Mouse (Mus musculus): ENCODE data around the gene Ppp2r1b.

The Ppp2r1b gene

DNA sequence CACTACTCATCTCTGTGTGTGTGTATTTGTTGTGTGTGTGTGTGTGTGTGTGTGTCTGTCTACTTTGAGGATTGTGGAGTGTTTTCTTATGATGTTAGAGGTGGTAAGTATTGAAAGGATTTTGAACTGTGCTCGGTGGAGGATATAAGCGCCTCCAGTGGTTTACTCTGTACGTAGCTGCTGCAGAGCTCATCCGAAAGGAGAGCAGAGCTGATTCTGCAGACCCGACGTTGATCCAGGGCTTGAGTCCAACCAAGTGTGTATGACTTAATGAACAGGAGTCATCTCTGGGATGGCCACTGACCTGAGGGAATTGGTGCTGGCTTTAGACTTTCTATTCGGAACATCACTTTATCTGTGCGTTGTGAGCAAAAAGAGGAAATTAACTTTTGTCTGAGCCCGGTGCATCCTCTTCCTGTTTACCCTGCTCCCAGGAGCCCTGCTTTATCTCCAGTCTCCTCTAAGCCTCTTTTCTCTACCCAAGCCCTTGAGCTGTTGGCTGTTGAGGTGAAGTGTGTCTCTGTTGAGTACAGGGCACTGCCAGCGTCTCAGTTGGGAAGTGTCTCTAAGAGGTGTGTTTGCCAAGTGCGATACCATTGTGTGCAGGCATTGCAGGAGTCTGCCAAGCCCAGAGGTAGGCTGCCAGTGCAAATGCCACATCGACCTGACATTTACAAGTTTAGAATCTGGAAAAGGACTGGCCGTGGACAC, 3.9 kb upstream of the Ppp2r1b start:
- DNase-seq: peak; percentile 39

DNA sequence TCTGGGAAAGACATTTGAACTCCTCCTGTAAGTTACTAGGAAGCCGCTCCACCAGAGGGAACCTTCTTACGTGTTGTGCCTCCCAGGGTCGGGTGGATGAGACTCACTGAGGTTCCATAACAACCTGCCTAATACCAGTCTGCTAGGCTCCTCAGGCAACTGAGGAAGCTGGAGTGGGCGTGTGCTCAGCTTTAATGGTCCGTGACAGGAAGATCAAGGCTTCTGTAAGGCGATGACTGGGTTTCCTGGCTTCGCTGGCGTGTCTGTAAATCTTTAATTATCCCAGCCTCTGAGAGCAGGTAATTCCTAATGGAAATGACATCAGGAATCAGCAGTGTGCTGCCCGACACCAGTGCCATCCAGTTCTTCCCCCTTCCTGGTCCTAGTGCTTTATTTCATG, 446 bp downstream of the Ppp2r1b start:
- no peak for DNase-seq

DNA sequence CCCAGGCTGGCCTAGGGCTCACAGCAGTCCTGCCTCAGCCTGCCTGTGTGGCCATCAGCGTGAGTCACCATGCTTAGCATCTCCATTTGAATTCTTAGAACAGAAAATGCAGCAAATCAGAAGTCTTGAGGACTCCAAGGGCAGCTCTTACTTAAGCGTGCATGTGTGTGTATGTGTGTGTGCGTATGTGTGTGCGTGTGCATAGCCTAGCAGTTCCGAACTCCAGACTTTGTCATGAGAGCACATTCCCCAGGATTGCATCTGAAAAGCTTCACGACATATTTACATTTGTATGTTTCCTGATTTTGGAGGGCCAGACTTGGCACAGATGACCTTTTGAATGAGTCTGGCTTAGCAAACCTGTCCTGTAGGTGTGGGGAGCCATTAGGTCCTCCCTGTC, 2.0 kb downstream of the Ppp2r1b start:
- DNase-seq: no peak

DNA sequence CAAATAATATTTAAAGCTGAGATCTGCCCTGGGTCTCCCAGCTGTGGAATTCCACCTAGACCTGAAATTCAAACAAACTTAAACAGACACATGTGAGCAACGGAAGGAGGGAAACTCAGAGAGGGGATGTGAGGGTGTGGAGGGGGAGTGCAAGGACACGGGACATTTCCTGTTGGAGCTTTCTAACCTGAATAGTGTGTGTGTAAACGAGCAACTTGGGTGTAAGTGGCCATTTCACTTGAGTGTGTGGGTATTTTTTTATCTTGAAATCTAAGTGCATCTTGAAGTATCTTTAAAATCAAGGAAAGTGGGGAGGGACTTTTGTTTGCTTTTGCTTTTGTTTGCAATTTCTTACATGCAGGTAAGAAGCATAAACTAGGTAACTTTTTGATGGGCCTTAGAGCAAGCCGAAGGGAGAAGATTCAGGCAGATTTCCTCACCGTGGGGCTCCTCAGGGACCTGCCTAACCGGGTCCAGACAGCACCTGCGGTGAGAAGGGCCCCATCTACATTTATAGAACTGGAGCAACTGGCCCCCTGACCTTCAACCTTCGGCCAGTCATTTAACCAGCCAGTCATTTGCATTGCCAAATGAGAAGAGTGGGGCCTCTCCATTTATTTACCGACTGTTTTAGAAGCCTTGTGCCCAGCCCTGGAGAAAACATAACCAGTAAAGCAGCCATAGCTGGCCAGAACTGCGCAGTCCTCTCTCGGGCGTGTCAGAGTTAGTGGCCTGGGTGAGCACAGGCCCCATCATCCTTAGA, 2.7 kb downstream of the Ppp2r1b start:
- no peak for DNase-seq

DNA sequence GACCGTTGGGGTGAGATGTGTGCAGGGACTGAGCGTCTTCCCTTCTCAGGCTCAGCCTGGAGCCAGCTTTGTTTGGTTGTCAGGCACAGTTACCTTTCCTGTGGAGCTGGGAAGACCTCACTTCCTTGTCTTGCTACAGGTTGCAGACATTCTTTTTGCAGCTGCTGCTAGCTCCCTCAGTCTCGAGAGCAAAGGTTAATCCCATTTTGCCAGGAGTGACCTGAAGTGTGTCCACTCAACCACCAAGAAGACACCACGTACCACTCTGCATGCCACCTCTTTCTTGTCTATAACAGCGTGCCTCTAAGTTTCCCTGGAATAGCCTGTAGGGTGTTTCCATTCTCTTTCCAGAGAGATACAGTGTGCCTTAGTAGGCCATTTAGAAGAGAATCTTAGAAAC, 3.7 kb downstream of the Ppp2r1b start:
- DNase-seq: no peak

DNA sequence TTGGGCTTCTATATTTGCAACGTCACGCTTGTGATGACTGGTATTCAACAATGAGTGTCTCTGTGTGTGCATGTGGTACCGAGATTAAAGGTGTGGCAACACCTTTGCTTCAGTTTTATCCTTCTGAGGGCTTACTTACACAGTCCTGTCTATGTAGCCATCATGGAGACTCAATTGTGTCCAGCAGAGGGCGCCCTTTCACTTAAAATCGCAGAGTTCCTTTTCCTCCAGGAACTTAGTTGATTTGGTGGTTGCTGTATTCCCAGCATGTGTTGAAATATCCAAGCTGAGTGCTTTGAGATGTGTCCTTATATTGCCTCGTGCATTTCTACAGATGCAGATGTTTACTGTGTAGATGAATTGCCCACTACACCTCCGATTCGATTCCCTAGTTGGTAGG, 4.1 kb downstream of the Ppp2r1b start:
- DNase-seq: peak; percentile 92

DNA sequence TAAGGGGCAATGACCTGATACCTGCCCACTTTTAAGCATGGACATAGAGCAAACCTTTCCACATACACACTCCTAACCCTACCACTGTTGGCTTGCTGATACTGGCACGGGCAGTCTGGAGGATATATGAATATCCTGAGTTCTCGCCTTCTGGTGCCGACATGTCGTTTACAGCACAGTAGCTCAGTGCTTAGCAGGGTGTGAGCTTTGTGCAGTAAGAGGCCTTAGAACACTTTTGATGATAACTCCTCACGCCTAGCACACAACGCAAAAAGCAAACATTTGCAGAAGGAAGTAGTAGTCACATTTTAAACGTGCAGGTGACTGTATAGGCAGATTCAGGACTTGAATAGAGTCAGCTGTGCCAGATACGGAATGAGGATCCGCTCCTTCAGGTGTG, 4.7 kb downstream of the Ppp2r1b start:
- DNase-seq: no peak

DNA sequence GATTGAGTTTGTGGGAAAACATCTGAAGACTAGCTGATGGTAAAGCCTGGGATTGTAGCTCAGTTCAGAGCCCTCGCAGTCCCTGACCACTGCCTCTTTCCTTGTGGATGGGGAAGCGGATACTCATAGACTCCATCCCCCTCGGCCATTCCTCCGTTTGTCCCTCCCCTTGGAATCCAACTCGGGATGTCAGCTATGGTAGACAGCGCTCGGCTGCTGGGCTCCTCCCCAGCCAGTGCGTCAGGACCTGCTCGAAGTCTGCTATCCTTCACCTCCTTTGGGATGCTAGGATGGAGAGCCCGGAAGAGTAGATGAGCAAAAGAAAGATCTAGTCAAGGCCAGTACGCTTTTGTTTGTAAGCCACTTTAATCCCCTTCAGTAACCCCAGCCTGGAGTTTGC, 5.2 kb downstream of the Ppp2r1b start:
- DNase-seq: no peak

DNA sequence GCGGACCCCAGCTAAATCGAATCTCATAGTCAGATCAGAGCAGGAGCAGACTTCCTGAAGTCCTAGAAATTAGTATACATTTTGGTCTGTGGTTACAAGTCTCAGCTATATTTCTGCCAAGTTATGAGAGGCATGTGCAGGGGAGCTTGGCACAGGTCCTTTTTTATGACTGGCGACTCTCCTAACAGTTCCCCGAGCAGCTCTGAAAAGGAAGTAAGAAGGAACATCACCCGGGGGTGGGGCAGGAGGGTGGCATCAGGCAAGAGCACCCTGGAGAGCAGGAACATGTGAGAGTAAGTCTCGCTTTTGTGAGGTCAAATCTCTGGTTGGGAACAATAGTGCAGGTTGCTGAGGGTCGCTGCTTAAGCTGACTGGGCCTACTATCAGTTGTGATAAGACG, 5.6 kb downstream of the Ppp2r1b start:
- DNase-seq: no peak

DNA sequence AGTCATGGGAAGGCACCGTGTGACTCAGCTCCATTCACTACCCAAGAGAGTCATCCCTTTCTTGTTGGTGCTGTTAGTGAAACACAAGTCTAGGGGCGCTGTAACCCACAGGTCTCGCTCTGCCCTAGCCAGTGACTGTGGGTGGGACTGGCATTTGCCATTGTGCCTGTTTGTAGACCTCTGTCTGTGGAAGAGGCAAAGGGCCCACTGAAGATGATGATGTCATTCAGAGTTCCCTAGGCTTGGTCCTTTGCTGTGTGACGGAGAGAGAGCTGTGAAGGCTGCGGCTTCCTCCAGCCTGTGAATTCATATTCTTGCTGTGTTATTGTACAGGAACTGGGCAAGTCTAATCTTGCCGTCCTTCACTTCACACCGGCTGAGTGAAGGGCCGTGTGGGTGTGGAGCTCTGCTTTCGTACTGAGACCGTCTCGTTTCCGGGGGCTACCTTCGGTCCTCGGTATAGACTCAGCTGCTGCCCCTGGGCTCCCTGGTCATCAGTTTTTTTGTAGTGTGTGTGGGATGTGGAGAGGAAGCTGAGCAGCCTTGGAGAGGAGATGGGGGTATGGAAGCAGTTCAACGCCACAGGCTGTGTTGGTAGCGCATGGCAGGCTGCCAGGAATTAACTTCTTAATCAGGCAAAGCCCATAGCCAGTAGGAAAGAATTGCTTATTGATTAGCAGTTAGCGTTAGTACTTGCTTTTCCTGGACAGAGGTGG, 7.7 kb downstream of the Ppp2r1b start:
- no peak for DNase-seq

DNA sequence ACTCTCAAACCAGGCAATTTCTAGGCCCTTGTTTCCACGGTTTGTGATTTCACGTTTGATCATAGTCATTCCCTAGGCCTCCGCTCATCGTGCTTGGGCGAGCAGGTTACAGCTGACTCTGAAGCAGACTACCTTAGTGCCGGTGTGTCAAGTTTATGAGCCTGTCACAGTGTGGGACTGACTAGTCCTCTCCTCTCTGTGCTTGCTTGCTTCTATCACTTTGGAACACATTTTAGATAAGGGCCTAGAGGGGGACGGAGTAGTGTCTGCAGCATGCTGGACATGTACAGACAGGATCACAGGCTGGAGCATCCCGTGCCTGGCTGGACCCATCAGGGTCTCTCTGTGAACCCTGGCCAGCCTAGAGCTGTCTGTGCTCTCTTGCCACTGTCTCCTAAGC, 9.3 kb downstream of the Ppp2r1b start:
- DNase-seq: no peak

DNA sequence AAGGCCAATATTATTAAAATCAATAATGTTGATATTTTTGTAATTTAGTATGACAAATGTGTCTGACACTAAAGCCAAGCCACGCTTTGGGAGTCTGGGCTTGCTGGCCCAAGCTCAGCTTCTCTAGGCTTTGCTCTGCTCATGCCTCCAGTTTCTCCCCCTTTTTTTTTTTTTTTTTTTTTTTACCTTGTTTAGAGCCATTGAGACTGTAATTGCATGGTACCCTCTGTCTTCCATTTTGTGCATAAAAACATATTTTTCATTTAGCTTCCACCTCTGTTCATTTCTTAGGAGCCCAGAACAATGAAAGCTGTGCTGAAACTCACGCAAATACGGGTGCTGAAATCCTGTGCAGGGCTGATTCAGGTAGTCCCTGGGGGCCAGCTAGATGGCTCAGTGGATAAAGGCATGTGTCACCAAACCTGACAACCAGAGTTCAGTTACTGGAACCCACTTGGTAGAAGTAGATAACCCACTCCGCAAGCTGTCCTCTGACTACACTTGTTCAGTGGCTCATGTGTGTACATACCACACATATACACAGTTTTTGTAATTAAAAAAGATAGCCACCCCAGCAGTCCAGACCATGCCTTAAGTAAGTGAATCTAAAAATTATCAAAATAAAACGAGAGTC, 10.1 kb downstream of the Ppp2r1b start:
- DNase-seq: no peak

DNA sequence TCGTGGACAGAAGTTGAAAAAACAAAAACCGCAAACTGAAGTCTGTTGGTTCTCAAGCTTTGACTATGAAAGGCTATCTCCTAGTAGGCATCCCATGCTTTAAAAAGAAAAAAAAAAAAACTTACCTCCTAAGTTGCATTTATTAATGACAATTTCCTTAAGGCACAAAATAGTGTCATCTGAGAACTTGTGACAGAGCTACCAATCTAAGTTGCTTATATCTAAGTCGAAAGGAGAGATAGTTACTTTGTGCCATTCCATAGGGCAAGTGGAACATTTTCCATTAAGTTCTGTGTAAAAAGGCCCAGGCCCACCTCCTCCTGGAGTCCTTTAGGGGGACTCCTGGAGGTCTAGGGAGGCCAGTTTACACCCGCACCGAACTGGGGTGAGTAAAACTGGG, 10.7 kb downstream of the Ppp2r1b start:
- no peak for DNase-seq

DNA sequence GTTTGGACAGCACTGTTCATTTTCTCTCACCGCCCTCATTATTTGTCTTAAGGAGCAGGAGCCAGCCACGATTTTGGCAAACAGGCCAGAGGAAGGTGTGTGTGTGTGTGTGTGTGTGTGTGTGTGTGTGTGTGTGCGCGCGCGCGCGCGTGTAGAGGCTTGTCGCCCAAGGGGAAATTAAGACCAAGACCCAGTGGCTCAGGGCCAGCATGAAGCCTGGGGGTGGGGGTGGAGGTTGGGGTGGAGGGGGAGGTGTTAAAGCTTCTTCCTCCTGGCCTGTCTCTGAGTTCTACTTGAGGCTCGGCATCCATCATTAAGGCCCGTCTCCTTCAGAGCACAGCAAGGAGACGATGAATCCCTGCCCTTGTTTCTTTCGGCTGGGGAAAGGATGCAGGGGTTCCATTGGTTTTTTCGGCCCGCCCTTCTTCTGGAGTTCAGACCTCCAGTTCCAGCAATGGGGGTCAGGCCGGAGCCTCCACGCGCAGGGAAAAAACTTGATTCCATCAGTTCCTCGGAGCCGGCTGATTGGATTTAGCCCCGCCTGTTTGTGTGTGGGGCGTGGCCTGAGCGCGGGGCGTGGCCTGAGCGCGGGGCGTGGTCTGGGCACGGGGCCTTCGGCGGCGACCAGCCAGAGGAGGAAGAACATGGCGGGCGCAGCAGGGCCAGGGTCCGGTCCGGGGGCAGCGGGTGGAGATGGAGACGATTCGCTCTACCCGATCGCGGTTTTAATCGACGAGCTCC, 11.4 kb downstream of the Ppp2r1b start:
- DNase-seq: peak; percentile 96

DNA sequence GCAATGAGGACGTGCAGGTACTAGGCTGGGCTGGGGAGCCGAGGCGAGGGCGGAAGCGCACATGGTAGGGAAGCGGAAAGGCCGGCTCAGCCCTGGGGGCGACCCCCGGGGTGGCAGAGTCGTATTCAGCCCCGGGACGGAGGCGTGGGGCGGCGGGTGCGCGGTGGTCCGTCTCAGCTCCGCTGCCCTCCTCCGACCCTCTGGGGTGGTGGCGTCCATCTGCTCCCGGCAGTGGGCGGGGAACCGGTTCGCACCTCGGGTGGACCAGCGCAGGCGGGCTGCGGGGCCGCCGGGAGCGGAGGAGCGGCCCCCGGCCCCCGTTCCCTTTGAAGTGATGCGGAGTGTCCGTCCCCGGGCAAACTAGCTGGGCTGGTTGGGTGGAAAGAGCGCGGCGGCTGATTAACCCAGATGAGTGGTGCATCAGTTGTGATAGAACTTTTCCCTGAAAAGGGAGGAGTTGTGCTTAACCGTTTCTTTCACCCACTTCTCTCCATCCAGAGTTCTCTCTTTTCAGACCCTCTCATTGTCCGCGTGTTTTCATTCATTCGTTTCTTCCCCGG, 12.1 kb downstream of the Ppp2r1b start:
- DNase-seq: no peak

DNA sequence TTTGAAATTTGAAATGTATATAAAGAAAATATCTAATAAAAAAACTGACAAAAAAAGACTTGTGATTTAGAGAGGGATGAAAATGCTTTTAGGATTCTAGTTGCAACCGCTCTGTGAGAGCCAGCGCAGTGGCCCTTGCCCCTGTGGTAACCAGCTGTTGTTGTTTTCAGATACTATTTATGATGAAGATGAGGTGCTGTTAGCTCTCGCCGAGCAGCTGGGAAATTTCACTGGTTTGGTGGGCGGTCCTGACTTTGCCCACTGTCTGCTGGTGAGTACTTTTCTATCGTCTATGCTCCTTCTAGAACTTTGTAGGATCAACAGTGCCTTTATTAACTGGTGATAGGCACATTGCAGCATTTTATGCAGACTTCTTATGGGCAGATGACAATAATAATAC, 13.6 kb downstream of the Ppp2r1b start:
- no peak for DNase-seq

DNA sequence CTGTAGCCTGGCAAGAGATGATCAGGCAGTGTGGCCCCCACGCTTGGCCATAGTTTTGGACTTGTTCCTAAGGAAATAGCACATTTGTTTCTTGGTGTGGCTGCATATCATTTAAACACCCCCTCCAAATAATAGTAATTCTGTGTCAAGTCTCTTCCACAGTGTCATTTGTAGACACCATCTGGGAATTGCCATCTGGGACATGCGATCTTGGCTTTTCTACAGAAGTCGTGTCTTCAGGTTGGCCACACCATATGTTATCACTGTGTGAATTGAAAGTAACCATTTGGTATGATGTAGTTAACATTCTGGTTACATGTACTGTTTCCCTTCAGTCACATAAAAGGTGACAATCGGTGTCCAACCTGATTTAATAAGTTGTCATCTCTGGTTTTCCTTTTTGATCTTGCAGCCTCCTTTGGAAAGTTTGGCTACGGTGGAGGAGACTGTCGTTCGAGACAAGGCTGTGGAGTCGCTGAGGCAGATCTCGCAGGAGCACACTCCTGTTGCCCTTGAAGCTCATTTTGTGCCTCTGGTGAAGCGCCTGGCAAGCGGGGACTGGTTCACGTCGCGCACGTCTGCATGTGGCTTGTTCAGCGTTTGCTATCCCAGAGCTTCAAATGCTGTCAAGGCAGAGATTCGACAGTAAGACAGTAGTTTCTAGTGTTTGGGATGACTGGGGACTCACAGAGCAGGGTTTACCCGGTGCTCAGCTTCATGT, 16.2 kb downstream of the Ppp2r1b start:
- DNase-seq: no peak

DNA sequence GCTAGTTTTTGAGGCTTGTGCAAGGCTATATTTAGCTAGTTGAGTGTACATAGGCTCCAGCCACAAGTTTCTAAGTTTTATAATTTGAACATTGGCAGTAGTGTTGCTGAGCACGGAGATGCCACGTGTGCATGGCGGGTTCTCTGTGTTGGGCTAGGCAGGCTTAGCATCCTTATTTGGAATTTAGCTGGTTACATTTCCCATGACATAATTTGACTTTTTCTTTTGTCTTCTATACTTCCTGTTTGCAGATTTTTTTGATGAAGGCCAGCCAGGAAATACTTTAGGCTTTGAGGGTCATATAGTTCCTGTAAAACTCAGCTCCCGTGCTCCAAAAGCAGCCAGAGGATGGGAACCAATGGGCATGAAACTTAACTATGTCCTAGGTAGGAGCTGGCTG, 18.7 kb downstream of the Ppp2r1b start:
- DNase-seq: no peak

DNA sequence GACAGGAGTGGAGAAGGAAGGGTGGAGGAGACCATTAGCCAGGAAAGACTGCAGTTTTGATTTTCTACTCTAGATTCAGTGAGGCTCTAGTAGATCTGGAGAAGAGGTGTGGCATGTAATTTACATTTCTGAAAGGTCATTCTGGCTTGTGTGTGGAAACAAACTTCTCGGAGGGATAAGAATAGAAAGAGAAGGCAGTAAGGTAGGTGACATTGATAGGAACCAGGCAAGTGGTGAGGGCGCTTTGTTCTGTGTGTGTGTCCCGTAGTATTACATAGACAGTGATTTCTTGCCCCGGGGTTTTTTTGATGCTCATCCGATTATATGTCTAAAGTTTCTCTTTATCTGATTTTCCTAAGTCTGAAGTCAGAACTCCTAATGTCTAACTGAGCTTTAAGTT, 19.8 kb downstream of the Ppp2r1b start:
- DNase-seq: no peak

DNA sequence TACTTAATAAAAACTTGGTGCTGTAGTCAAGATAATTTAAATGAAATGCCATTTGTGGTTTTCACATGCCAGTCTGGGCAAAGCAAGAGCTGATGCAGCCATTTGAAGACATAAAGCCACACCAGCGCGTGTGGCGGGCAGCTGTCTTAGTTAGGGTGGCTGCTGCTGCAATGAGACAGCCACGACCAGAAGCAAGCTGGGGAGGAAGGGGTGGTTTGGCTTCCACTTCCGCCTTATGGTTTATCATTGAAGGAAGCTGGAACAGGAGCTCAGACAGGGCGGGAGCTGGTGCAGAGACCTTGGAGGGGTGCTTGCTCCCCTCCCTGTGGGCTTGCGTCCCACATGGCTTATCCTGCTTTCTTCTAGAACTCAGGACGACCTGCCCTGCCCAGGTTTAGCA, 20.7 kb downstream of the Ppp2r1b start:
- DNase-seq: peak; percentile 56

DNA sequence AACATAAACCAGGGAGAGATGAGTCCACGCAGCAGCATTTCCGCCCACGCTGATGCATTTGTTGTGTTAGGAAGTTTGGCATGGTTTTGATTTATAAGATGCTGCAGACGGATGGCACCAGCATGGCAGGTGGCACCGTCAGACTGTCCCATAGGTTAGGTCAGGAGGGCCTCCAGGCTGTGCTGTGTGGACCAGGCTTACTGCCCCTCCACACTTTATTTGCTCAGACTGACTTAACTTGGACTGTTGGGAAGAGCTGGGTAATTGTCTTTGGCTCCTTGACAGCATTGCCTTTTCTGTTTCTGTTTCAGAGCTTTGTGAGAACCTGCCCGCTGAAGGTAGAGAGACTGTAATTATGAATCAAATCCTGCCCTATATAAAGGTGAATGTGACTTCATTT, 21.9 kb downstream of the Ppp2r1b start:
- no peak for DNase-seq

DNA sequence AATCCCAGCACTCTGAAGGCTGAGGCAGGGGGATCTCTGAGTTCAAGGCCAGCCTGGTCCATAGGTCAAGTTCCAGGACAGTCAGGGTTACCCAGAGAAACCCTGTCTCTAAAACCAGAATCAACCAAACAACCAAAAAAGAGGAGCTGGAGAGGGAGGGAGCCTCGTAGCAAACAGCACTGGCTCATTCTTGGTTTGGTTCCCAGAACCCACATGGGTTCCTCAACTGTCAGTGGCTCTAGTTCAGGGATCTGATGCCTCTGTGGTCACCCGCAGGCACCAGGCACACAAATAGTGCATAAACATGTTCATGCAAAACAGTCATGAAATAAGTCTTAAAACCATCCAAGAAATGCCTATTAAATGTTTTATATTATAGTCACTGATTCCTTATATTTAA, 23.1 kb downstream of the Ppp2r1b start:
- DNase-seq: no peak

Measured in thymus, postnatal 4 days (tissue).